Mouse (Mus musculus) heart, adult 2 months (tissue): ENCODE measurements around the gene Lcn2.

ENCODE experiments used
- CTCF ChIP-seq: fragments of 200-600 bp; IDR thresholded peaks from 2 replicates; pipeline ENCODE4 v1.8.1; 2022; ENCODE audit warnings: antibody characterized with exemption, mild to moderate bottlenecking, moderate library complexity
- POLR2A ChIP-seq: fragments of 200-500 bp; IDR thresholded peaks from 2 replicates; pipeline ENCODE4 v1.6.1; 2011; ENCODE audit warnings: mild to moderate bottlenecking, low read depth, low read length, control low read depth; ENCODE audit not compliant: insufficient read depth

- TF ChIP-seq CTCF (no peak), POLR2A (no peak)
Measured at GRCm38 (mm10) chr2:32347019-32347418, 41.0 kb downstream of the Lcn2 start.
